Mouse (Mus musculus) embryonic fibroblast, embryonic 13.5 days (primary cell): ENCODE results near the gene Itga9.

ENCODE experiments used
- CTCF ChIP-seq: IDR thresholded peaks from 2 replicates; pipeline ENCODE4 v1.5.1; 2011; ENCODE audit warnings: mild to moderate bottlenecking, control low read depth, low read length, moderate library complexity, borderline replicate concordance; ENCODE audit not compliant: insufficient read depth
- POLR2A ChIP-seq: IDR thresholded peaks from 2 replicates; pipeline ENCODE4 v1.6.1; 2011; ENCODE audit warnings: low read depth, mild to moderate bottlenecking, control low read depth, low read length, moderate library complexity

DNA sequence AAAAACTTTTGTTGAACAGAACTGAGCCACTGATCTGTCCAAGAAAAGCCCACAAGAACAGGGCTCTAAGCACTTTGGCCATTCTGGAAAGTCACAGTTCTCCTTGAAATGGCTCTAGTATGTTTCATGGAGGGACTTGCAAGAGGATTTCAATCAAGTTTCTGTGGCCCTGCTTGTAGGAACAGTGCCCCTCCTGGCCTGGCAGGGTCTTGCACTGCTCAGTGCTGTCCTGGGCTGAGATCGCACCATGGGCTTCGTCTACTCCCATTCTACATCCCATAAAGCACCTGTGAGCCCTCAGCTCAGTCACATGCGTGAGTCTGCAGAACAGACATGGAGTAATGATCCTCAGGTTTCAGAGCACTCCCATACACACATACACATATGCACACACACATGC is 96.7 kb downstream of the Itga9 start:
- TF ChIP-seq POLR2A (no peak), CTCF (peak; percentile 5; the same call in 1 of the 2 replicates)
